Mouse (Mus musculus) c-Kit-positive CD71-negative TER-119-negative erythroid progenitor cells, embryonic 14.5 days (primary cell): ENCODE measurements around the gene Rad21l.
"Not testable (repeated sequence)": the region's sequence is repeated elsewhere in the genome, so short reads cannot be mapped to it uniquely, and the experiment has no call there.

ENCODE experiments used
- DNase-seq: peaks from one replicate; pipeline ENCODE4 v3.0.0-alpha.2; 2013; ENCODE audit warnings: low read depth

Gene Rad21l

DNA sequence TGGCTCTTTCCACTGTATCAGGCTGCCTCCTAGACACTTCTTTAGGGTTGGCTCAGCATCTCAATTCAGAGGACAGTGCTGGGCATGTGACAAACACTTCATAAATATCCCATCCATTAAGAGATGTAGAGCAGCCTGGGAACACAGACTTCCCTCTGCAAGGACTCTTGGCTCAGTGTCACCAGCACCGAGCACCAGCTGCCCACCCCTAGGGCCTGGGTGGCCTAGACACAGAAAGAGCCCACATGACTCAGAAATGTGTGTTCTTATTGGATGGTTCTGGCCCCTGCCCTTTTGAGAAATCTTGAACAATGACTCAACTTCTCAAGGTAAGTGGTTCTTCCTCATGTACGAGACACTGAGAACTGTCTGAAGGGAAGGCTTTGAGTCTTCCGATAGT, 40.3 kb downstream of the Rad21l start:
- DNase-seq = no peak

DNA sequence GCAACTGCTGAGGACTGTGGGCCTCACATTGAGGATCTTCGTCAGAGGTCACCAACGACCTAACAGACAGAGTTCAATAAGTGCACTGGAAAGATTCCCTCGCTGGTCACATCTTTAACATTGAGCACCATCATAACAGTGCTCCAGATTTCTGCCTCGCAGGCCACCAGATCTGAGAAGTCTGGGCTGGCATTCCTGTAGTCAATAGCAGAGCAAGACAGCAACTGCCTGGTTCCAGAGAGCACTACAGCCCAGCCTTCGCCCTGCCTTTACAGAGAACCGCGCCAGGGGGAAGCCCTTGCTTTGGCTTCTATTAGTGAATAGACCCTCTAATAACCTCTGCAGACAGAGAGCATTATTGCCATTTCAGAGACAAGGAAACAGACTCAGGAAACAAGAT, 42.0 kb downstream of the Rad21l start:
- no peak for DNase-seq

DNA sequence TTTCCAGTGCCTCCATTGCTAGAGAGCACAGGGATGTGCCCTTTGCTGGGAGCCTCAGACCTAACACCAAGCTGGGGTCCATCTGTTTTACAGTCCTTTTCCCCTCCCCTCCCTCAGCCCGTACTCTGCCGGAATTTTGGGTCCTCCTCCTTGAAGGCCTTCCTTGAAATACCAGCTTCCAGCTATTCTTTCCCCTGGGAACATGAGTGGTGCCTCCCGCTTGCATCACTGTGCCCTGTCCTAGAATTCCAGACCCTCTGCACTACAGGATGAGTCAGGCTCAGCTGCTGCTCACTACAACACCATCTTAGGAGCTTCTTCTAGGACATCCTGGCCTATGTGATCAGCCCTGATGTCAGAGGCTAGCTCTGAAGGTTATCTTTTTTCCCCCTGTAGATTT, 44.6 kb downstream of the Rad21l start:
- DNase-seq = no peak

DNA sequence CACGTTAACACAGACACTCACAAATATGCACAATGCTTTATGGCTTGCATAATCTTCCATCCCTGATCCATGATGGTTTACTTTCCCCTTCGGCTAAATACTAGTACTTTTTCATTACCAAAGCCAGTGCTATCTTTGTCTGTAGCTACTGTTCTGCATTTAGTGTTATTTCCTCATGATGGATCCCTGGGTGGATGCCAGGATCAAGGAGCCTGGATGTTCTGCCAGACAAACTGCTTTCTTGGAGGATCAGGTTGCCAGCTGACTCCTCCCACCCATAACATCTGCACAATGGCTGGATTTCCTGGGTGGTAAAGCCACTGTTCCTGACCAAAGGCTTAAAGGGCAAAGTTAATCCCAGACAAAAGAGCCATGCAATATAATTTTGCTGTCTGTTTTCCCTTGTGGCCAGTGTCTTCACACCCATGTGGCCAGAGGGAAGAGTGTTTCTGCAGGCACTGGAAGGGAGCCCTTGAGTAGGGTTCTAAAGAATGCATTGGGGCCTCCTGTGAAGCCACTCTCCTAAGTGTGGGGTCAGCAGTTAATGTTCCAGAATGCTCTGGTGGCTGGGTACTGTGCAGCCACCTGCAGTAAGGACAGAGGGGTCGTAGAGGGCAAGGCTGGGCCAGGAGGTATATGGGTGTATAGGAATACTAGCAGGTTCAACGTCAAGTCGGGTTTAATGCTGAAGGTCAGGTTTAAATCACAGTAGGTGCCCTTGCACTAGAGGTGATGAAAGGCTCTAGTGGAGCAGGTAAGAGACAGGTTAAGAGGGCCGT, 51.6 kb downstream of the Rad21l start:
- DNase-seq = no peak

DNA sequence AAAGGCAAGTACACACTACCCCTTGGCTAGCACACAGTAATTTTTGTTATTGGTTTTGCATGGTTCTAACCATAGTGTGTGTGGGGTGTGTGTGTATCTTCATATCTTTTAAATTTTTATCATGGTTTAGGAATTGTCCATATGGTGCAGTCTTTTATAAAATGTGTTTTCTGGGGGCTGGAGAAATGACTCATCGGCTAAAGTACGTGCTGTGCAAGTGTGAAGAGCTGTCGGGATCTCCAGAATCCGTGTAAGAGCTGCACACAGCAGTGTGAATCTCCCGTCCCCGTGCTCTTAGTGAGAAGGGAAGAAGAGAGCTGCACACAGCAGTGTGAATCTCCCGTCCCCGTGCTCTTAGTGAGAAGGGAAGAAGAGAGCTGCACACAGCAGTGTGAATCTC, 52.6 kb downstream of the Rad21l start:
- not testable (repeated sequence) for DNase-seq

DNA sequence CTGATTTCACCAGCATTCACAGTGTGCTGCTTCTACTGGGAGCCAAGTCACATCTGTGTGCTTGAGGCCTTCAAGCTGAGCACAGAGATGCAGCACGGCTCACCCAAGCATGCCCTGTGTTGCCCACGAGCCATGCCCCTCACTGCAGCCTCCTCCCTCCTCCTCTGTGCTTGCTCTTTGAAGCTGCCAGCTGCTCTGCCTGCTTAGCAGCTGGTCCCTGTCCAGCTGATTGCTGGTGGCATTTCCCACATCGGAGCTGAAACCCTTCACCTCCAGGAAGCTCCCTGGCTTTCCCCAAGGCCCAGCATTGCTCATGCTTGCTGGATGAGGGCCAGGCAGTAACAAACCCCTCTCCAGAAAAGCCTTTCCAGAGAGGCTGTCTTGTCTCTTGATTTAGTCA, 58.4 kb downstream of the Rad21l start:
- DNase-seq = no peak

DNA sequence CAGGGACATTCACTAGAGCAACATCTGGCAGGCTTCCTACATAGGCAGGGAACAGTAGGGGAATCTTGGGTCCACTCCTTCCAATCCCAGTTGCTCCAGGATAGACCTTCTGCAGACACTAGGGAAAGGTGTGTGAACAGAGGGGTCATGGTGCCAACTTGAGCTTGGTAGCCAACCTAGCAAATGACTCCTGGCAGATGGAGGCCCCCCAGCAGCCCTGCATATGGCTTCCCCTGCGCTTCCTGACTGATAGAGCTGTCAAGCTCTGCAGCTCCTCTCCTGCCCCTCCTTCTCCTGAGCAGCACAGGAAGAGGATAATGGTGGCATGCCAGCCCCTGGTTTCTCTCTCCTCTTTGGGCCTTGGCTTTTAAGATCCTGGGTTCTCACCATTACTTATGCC, 59.9 kb downstream of the Rad21l start:
- no peak for DNase-seq

DNA sequence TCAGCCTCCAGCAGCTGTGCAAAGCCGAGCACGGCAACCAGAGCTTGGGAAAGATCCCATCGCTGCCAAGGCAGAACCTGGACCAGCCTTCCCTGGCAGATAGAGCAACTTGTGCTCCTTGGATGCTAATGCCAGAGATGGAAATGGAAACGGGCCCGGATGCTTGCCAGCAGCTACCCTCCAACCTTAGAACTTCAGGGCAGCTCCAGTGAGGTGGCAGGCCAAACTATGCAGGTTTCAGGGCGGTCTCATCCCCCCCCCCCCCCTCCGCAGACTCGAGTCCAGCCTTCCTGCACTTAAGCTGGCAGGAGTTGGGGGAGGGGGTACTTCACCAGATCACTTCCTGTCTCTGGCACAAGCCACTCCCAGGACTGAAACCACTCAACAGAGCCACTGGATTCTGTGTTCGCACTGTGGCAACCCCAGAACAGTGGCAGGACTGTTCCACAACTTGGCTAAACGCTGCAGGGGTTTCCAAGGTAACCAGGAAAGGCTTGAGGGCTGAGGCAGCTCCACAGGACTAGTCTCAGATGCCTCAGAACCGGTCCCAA, 62.8 kb downstream of the Rad21l start:
- no peak for DNase-seq

DNA sequence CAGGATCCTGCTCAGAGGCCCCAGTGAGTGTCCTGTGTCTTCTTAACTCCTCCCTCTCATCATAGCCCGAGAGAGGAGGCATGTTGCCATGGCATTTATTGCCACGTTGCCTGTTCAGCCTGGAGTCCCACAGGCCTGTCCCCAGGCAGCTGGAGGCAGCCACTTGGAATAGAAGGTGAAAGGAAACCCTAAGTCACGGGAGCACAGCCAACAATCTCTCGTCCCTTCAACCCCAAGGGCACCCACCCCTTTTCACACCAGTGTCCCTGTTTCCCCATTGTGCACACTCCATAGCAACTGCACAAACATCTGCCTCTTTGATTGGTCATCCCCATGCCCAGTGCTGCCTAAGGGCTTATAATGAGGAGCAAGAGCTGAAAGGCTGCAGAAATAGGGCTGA, 64.7 kb downstream of the Rad21l start:
- no peak for DNase-seq

DNA sequence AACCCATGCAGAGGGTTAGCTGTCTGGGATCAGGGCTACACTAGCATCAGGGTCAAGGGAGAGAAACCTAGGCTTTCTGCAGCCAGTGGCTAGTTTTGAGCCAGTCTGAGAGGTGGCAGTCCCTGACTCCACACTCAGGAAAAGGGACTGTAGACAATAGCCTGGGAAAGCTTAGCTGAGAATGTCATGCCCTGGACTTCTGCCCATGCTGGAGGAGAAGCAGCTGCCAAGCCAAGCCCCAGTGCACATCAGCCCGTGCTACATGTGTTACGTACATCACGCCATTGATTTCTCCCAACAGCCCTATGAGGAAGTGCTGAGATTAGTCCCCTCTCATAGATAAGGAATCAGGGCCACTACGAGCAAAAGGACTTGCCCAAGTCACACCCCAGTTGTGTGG, 66.2 kb downstream of the Rad21l start:
- DNase-seq = no peak

DNA sequence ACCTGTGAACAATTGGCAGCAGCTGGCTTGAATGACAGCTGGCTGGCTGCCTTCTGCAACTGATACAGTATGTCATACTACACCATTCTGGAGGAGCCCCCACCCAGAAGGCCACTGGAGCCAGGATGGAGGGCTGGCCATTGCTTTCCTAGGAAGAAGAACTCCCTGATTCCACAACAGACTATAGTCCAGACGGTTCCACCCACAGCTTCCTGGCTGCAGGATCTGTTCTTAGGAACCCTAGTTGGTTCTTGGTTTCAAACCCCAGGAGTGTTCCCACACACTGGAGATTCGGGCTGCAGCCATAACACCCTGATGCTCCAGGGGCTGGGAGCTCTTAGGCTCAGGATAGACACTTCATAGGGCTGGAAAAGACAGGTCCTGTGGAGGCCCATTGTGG, 70.3 kb downstream of the Rad21l start:
- no peak for DNase-seq
